Mouse (Mus musculus) adrenal gland, adult 8-10 months (tissue): ENCODE data around the gene Smg7. TPM values are rescaled to one million over a fixed set of nuclear protein-coding genes. Genes with fewer than 3 reads are reported as not detected.

ENCODE experiments used
- DNase-seq: peaks from one replicate; pipeline ENCODE4 v3.0.0; 2022
- total RNA-seq, 4 experiments: library from RNA; stranded (reverse); gene quantifications; 2 replicates each; pipeline ENCODE4 v1.2.4; 2022

Gene Smg7
- total RNA-seq, 4 experiments from 2014 or later: 48.2 to 81.5 (median 69.6) TPM

DNA sequence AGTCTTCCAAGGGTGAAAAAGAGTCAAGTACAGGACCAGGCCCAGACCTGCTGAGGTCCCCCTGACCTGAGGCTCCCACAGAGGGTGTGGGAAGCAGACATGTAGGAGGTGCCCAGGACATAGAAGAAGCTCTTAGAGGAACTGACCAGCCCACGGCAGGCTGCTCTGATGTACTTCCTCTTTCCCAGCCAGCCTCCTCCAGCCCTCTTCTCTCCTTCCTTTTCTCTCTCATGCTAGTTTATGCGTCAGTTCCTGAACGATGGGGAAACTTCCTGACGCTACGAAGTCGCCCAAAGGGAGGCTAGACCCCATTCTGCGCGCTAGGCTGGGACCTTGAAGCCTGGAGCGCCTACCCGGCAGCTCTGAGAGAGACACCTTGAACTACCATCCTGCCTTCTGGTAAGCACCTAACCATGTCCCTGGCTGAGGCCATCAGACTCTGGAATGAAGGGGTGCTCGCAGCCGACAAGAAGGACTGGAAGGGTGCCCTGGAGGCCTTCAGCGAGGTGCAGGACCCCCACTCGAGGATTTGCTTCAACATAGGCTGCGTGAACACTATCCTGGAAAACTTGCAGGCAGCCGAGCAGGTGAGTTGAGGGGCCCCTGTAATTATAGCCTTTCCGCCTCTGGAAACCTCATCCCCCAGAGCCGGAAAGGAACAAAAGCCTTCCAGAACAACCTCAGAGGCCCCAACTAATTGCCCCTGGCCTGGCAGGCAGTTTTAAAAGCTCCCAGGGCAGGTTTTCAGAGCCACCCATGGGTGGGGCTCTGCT is 94.6 kb downstream of the Smg7 start:
- DNase-seq: no peak

DNA sequence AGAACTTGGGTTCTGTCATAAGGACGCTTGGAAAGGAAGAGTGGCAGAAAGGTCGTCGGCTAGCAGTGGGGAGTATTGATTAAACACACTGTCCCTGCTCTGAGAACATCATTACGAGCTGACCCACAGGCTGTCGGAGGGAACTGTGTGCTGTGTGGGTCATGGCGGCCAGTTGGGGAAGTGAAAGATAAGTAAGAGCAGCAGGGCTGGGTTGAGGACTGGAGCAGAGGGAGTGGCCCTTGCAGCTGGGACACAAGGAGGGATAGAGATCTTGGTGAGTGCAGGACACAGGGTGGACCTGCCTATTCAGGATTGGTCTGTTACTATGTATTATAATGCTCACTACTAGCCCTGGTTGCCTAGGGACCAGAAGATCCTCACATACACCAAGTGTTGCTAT is 97.5 kb downstream of the Smg7 start:
- DNase-seq: no peak

DNA sequence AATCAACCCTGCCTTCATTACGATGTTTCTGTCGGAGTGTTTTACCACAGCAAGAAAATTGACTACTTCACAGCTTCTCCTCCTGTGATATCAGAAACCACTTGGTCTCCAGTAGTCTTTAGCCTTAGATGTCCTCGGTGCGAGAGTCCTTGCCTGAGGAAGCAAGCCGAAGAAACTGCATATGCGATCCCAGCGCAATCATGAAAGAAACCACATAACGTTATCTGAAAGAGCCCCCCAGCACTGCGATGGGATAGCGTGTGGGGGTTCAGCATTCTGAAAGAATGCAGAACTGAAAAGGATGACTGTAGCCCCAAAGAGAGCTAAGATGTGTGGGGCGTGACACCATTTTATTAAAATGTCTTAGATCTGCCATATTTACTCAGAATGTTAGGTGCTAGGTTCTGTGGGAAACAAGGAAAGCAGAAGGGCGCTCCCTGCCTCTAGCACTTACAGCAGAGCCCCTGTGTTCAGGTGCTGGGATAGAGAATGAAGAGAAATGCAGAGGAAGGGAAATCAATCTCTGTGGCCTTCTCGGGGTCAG is 101.7 kb downstream of the Smg7 start:
- no peak for DNase-seq

DNA sequence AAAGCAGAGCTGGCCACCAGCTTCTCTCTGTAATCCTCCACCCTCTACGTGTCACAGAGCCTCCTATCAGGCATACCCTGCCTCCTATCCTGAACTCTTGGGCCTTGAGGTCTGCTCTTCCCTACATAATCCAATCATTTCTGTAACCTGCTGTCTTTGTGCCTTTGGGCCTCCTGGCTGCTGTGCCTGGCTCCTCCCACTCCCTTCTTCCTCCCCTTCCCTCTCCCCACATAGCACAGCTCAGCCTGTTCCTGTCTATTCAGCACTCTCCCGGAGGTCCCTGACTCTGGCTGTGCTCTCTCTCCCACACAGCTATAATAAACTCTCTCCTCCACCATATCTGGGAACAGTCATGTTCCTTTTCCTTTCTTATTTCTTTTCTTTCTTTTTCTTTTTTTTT is 102.5 kb downstream of the Smg7 start, which contains the start of gene Ncf2:
TSS of gene Ncf2 (plus strand) at position 298 of the 400 bp plus-strand sequence.
- no peak for DNase-seq

DNA sequence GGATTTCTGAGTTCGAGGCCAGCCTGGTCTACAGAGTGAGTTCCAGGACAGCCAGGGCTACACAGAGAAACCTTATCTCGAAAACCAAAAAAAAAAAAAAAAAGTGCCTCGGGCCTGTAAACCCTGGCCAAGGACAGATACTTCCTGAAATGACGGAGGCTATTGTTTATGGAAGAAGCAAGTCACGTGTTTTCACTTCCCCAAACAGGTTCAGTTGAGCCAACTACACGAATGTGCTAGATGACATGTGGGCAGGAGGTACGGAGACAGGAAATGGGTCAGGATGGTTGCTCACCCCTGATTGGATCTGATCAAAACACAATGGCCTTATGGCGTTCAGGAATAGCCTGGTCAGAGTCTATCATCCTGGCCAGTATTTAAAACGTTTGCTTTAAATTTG is 104.3 kb downstream of the Smg7 start:
- no peak for DNase-seq

DNA sequence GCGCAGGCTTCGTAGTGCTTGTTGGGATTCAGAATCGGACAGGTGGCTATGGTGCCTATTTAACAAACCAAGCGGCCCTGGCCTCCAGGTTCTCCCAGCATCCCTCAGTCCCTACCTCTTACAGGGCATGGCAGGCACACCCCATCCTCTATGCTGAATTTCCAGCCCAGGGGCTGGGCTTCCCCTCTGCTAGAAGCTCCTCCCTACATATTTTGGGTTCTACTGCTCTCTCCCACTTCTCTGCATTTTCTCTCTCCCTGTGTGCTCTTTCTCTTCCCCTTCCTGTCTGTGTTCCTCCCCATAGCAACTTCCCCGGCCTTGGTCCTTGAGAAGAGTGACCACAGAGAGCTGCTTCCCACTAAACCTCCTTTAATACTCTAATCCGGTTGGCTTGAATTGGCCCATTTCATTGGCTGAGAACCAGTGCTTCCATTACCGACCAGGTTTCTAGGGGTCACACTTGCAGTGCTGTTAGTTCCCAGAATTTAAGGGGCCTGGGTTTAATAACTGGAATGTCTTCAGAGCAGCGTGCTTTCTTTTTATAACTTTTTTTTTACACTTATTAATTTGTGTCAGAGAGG is 105.7 kb downstream of the Smg7 start:
- no peak for DNase-seq

DNA sequence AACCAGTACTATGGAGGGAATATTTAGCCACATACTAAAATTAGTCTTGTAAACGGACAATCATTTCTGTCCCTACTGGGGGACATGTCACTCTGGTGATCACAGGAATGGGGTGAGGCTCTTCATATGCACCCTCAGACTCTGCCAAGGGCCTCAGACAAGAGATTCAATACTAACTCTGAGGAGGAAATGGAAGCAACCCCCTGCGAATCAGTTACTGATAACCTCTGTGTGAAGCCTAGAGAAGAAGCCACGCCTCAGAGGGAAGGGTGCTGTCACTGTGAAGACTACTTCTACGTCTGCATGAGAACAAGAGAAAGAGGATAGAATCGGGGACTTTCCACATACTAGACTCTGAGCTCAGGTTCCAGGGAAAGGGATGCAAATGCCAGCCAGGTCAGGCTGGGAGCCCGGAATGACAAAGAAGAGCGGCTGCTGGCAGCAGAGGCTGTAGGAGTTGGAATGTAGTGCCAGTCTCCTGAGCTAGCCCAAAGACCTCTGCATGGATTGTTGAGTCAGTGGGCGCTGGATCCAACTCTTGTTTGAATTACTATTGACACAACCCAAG is 106.7 kb downstream of the Smg7 start:
- DNase-seq: no peak

DNA sequence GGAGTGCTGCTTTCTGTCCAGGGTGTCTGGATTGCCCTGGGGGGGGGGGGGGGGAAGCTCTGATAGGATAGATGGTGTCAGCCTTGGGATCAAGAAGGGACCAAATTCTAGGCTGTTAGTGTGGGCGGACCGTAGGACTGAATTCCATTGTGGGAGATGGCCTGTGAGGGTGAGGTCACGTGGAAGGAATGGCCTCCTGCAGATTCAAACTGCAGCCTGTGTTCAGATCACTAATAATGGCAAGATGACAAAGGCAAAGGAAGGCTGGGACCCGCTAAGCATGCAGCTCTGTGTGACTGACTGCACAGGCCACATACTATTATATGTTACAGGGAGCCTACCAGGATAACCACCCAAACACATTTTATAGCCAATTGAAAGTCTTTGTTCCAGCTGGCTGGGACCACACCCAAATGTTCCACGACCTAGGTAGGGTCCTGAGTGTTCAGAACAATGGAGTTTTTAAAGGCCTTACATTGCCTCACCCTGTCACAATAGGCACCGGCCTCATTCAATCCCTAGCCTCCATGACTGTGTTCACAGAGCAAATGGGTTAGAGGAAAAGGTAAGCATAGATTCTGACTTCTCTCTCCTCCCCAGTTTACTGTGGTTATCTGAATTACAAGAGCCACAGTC is 108.8 kb downstream of the Smg7 start:
- no peak for DNase-seq

DNA sequence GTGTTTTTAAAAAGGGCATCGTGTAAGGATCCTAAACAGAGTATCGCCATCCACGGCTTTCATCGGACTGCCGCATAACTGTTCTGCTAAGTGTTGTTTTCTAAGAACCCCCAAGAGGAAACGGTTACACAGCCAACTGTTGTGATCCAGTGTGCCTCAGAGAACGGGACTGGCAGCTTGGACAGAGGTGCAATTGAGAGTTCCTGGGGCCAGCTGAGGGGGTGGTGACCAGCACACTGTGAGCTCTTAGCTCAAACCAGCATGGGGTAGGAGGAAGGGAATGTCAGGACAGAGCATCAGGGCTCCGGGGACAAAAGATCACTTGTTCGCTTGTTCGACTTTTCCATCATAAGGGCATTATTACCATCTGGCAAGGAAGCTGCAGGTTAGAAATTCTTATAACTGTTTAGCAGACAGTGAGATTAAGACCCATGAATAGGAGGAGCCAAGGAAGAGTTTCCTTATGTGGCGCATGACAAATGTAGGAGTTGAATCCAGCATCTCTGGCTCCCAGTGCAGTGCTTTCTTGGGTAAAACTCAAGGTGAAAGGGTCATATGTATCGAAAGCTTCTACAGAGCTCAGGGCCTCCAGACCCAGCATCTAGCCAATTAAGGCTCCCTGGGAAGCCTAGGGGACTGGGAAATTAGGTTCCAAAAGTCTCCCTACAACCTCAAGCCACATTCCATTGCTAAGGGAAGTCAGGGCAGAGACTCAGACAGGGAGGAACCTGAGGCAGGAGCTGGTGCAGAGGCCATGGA is 109.5 kb downstream of the Smg7 start:
- no peak for DNase-seq

DNA sequence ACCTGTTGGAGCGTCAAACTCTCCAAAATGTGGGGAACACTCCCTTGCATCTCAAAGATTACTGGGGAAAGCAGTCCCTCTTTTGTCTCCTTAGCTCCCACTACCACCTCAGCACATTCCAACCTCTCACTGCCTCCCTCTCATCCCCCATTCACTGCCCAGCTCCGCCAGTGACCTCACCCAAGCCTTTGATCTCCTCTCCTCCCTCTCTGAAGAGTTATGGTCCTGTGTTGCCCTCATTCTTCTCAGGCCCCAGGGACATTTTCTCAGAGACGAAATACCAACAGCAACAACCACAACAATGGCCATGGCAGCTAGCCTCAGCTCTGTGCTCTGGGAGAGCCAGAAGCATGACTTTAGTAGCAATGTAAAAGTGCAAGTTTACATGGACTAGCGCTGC is 111.2 kb downstream of the Smg7 start:
- peak; percentile 55 for DNase-seq

DNA sequence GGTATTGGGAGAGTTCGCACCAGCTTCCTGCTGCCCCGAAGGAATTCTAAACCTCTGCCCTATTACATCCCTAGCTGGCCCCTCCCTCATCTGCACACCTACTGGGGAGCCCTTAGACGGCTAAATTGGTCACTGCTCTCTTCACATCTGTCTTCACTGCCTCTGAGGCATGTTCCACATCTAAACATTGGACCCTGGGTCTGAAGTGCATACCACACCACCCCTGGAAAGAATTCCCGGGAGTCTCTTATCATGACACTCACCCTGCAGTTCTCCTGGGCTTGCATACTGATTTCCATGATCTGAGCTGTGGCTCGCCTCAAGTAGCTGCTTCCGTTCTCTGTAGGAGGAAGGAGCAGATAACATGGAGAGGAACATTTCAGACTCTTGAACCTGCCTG is 111.6 kb downstream of the Smg7 start:
- DNase-seq: no peak

DNA sequence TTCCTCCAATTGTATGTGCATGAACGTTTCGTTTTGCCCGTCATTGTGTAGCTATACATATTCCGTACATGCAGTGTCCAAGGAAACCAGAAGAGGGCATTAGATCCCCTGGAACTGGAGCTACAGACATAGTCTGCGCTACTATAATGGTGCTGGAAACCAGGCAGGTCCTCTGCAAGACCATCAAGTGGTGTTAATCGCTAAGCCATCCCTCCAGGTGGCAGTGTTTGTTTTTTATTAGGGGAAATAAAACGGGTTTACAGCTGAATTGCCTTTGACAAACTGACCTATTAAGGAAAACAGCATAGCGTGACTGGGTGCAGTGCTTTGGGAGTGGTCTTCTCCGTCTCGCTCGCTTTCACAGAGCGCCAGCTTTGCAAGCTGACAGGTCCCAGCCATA is 112.2 kb downstream of the Smg7 start:
- no peak for DNase-seq

DNA sequence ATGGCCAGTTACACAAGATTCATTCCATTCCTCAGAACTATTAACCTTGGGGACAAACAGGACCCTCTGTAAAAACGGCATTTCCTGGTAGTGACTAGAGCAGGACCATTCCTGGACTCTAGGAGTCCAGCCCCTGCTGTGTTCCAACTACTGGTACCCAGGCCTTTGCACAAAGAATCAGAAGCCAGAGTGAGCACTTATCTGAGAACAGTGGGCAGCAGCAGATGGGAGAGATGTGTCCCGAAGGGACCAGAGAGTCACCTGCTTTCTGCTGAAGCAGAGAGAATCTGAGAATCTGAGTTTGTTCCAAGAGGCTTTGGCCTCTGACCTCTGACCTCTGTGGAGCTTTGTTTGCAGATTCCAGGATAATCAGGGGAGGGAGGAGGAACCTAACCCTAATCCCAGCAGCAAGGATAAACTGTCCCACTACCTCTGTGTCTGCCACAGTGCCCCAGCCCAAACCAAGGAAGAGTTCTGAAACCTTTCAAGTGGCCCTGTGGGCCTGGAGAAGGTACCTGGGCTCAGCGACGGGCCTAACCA is 114.3 kb downstream of the Smg7 start:
- no peak for DNase-seq

Other genes starting within 250 kb of the Smg7 start
- gene Apobec4, start 152.1 kb downstream of the Smg7 start, total RNA-seq: not detected
- 10 to 100 TPM; 23.9 to 47.1 (median 32.6) TPM for gene Rgl1, start 136.3 kb downstream of the Smg7 start, total RNA-seq
- gene Arpc5, start 136.1 kb downstream of the Smg7 start, total RNA-seq: 100 to 1,000 TPM in 2 of 4 experiments, 10 to 100 TPM in 2; 83.9 to 107 (median 101) TPM
- gene Ncf2, start 102.5 kb downstream of the Smg7 start, total RNA-seq: 1 to 10 TPM; 4.2 to 9.2 (median 8.3) TPM
- 1 to 10 TPM; 1.5 to 3.0 (median 2.2) TPM for gene Nmnat2, start 52.3 kb upstream of the Smg7 start, total RNA-seq